Mouse (Mus musculus) layer of hippocampus, adult 11-12 months (tissue): Measurements from ENCODE around the gene Sstr4.
A peak's percentile ranks its signal among the peaks of the same experiment; 100 is the strongest.

Source experiments
- DNase-seq: peaks from one replicate; pipeline ENCODE4 v3.0.0; 2022; ENCODE audit warnings: low spot score

Sstr4 gene

GRCm38 (mm10) chr2:148395131-148396051 is at the start of gene Sstr4:
Sstr4 (plus strand) TSS chr2:148395344.
- DNase-seq, result peak; percentile 68

- no peak for DNase-seq
These were observed 49.8 kb upstream of the Sstr4 start for GRCm38 (mm10) chr2:148345373-148345772.

GRCm38 (mm10) chr2:148346976-148347375 is 48.2 kb upstream of the Sstr4 start:
- DNase-seq, result no peak

- no peak for DNase-seq
These were observed 45.4 kb upstream of the Sstr4 start for GRCm38 (mm10) chr2:148349509-148350307.

- no peak for DNase-seq
These were observed 44.7 kb upstream of the Sstr4 start for GRCm38 (mm10) chr2:148350460-148350859.

GRCm38 (mm10) chr2:148352655-148353054 is 42.5 kb upstream of the Sstr4 start:
- no peak for DNase-seq

DNA sequence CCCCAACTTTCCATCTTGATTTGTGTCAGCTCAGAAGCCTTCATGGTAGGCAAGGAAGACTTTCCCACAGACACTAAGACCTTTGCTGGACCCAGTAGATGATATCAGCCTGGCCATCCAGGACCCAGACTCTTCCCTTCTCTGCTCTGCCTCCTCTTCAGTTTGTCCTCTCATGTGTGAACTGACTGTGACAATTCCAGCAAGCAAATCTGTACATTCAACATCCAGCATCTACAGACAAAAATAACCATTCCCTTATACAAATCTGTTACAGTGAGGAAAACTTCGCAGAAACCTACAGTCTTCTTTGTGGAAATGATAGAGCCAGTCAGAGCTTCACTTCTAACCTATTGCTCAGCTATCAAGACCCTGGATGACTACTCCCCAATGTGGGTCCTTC is 38.0 kb upstream of the Sstr4 start:
- no peak for DNase-seq

GRCm38 (mm10) chr2:148364536-148364935 is 30.6 kb upstream of the Sstr4 start:
- peak; percentile 62 for DNase-seq

GRCm38 (mm10) chr2:148365227-148365626 is 29.9 kb upstream of the Sstr4 start:
- no peak for DNase-seq

DNA sequence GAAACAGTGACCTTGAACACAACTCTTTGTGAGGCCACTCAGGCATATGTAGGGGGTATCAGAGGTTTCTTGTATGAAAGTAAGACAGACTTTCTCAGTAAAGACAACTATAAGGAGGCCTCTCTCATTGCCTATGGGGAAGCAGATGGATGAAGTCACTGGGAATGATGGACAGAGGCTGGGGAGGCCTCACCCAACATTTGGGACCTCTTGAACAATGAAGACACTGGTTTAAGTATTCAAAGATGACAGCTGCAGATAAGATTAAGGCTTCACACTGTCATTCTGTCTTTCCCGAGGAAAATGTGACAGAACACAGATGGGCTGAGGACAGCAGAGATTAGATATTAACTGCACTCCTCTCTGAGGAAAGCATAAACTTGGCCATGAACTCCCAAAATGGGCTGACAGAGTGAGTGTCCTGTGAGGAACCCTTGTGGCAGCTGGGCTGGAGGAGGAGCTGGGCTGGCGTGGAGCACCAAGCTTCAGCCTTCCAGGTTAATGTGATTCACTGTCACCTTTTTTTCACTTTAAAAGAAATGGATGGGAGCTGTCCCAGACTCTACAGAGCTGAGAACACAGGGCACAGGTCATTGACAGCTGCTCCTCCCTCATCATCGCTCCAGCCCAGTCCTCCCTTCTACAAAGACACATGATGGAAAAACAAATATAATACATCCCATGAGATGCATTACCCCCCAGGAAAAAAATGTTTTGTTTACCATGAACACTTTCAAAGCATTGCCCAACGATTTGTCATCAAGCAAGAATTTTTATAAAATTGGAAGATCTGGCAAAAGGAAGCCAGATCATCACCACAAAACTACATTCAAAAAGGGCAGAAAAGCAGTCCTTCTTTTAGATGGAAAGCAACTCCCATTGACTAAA is 23.2 kb upstream of the Sstr4 start:
- DNase-seq, result no peak

DNA sequence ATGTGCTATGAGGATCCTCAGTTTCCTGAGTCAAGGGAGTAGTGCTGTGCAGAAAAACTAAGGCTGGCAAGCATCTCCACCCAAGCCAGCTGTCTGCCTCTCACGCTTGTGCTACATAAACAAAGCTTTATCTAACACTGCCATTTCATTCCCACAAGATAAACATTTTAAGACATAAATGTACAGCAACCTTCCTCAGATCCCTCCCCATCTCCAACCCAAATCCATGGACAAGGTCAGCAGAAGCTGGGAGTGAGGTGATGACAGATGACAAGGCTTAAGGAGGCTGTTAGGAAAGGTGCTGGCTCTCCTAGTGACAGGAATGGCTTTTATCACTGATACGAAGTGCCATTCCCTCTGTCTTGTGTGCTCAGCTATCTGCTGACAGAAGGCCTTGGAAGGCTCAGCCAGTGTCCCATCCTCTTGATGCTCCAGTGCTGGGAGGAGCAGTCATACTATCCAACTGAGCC is 21.5 kb upstream of the Sstr4 start:
- peak; percentile 7 for DNase-seq

DNA sequence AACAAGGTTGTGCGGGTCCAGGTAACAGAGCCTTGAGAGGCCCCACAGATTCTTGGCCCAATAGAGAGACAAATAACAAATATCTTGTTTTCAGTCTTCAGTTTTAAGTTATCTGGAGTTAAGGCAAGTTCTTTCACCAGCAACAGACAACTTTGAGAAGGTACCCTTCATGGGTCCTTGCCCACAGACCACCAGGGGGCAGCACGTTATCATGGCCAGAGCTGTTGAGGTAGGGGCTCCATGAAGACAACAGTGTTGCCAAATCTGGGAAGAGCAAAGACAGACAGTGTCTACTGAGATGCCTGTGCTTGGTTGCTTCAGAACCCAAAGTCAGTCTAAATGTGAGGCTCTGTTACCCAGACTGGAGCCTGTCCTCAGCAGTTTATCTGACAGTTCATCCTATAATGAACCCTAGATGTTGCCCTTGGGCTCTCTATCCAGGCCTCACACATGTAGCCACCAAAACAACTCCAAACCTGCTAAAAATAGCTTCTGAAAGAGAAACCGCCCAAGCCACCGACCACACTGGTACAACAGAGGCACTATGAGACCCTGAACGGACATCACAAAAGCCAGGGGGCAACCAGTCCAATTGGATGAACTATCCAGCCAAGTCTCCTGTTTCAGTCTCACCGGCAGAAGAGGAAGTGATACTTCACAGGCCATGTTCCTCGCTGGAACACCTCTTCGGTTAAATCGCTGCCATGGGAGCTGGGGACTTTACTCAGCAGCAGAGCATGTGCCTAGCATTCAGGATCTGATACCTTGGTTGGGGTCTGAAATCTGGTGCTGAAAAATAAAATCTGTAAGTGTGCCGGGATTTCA is 19.6 kb upstream of the Sstr4 start:
- DNase-seq, result peak; percentile 22

GRCm38 (mm10) chr2:148378817-148379342 is 16.3 kb upstream of the Sstr4 start:
- DNase-seq, result no peak

- DNase-seq, result no peak
These were observed 15.2 kb upstream of the Sstr4 start for GRCm38 (mm10) chr2:148379899-148380413.

GRCm38 (mm10) chr2:148381076-148381475 is 14.1 kb upstream of the Sstr4 start:
- no peak for DNase-seq

DNA sequence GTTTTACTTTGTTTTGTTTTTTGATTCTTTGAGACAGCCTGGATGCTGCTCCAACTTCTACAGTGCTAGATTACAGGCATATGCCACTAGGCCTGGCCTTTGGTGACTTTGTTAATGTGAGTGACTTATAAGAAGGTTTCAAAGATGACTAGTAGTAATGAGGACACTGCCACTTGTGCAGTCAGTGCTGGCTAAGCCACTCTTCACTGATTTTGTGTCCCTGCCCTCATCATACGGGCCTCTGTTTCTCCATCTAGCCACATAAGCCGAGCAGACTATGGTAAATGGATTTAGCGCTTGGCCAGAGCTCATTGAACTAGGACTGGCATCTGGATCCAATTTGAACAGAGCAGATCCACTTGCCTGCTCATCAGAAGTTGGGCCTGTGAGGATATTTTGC is 8.7 kb upstream of the Sstr4 start:
- DNase-seq, result no peak

DNA sequence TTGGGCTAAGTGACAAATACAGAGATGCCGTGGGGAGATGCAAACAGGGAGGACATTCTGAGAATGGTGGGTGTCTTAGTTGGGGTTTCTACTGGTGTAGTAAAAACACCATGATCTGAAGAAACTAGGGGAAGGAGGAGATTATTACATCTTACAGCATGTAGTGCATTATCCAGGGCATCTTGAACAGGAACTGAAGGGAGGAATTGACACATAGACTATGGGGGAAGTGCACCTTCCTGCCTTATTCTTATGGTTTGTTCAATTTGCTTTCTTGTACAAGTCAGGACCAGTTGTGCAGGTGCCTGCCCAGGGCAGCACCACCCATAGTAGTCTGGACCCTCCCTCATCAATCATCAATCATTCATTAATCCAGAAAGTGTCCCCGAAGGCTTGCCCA is 8.2 kb upstream of the Sstr4 start:
- DNase-seq, result no peak

- peak; percentile 26 for DNase-seq
These were observed 7.2 kb upstream of the Sstr4 start for GRCm38 (mm10) chr2:148387652-148388581.

- no peak for DNase-seq
These were observed 2.0 kb upstream of the Sstr4 start for GRCm38 (mm10) chr2:148393149-148393548.
